Mouse (Mus musculus): Measurements from ENCODE around the gene Phf24.
"Not testable (repeated sequence)": the region's sequence is repeated elsewhere in the genome, so short reads cannot be mapped to it uniquely, and the experiment has no call there.

Phf24 gene

DNA sequence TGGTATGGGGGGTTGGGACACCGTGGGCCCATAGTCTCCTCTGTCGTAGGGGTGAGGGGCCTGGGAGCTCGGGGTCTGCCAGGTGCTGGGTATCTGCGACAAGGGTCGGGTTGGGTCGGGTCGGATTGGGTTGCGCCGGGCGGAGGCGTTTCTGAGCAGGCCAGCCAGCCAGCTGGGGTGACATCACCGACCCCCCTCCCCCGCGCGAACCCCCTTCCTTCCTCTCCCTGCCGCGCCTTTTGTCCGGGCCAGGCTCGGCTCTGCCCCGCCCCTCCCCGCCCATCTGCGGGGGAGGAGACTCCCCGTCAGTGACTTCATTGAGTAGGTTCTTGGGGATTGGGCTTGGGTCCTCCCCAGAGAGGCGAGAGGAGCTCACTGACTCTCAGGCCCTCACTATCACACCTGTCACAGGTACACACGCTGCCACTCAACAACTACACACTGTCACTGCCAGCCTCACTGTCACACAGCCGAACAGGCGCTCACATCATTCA, 33.7 kb downstream of the Phf24 start:
- peak; percentile 87 for DNase-seq (ENCODE audit: extremely low spot score)

DNA sequence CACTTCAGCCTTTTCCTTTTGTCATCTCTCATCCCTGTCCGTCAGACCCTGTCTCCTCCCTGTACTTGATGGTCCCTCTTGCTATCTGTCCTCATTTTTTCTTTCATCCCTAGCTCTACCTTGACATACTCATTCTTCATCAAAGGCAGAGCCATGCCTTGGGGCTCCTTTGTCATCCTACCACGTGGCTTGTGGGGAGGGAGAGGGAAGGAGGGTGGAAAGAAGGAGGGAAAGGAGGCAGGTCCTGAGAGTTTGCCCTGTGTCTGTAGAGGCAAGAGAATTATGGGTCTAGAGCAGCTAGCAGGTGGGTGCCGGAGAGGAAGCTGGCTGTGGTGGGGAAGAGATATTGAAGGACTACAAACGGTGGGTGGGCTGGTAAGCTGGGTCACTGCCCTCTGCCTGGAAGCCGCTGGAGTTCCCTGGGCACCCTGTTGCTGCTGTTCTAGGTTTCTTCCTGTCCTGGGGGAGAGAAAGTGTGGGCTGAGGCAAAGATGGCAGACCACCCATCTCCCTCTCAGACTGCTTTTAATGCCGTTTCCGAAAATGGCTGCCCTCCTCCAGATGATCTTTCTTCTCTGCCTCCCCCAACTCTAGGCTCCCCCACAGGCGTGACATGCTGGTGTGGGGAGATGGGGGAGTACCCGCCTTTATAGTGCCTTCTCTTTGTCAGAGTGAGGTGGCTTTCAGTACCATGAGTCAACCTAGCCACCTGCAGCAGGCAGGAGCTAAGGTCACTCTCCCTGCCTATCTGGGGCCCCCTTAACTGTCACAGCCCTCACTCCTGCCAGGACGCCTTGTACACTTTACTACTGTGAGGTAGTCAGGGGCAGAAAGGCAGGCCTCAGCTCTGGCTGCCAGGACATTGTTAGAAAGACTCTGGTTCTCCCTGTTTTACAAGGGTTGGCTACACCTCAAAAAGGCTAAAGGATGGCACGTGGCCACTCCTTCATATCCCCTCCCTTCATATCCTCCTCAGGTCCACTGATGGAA, 35.0 kb downstream of the Phf24 start:
- no peak for DNase-seq (ENCODE audit: extremely low spot score)

DNA sequence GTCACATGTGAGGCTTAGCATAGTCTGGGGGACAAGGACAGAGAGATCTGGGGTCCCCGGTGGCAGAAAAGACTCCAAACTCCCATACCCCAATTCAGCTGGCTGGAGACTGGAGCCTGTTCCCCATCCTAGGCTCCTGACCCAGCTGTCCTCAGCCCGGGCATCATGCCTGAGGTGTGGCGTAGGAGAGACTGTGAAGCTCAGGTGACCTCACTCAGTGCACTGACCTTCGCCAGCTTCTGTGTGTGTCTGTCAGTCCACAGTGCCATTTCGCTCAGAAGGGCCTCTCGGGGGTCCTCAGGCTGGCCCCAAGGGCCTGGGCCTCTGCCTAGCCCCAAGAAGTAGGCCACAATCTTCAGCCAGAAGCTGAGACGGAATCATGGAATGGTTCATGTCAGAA, 36.1 kb downstream of the Phf24 start:
- DNase-seq (ENCODE audit: extremely low spot score), result no peak

DNA sequence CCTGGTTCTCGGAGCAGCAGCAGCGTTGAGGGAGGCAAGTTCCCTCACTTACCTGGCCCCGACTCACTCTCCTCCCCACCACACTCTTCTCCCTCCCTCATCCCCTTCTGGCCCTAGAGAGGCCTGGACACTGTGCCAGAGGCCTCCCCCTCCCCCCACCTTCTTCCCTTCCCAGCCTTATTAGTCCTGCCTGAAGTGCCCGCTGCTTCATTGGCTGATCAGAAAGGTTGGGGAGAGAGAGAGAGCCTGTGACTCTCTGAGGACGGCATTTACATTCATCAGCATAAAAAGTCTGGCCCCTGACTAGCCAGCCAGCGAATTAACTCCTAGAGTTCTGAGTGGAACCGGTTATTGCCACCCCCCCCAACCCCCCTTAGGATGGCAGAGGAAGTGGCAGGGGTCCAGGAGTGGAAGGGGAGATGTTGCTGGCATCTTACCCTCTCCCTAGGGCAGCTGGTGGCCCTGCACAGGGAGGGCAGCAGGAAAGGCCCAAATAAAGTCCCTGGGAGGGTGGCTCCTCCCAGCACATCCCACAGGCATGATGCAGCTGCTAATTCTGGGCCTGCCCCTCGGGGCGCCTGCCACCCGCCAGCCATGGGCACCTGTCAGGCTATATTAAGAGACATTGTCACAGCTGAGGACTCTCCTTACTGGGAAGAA, 37.1 kb downstream of the Phf24 start:
- no peak for DNase-seq (ENCODE audit: extremely low spot score)

DNA sequence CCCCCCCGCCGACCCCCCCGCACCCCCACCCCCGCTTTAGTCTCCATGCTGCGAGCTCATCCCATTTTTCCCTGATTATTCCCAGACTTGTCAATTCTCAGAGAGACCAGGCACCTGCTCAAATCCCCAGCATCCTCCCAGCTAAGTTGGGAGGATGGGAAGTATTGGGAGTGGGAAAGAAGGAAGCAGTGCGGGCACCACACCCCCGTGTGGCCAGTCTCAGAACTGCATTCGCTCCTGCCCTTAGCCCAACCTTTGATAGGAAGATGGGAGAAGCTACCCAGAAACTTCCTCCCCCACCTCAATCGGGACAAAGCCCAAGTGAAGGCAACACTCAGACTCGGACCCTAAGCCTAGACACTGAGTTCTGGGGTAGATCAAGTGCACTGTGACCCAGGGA, 37.8 kb downstream of the Phf24 start:
- peak; percentile 68 for DNase-seq (ENCODE audit: extremely low spot score)

DNA sequence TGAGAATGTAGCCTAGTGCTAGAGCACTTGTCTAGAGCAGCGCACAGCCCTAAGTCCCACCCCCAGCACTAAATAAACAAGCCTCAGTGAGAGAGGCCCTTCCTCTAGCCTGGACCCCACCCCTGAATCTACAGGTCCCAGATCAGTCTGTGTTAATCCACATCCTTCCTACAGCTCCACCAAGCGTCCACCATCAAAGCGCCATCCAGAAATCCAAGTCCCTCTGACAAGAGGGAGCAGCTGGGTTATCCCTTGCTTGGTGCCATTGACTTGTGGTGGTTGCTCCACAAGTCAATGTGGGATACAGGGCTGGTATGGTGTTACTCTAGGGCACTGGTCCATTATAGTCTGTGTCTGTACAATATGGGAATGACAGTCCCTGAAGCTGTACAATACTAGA, 38.7 kb downstream of the Phf24 start:
- no peak for DNase-seq (ENCODE audit: extremely low spot score)

DNA sequence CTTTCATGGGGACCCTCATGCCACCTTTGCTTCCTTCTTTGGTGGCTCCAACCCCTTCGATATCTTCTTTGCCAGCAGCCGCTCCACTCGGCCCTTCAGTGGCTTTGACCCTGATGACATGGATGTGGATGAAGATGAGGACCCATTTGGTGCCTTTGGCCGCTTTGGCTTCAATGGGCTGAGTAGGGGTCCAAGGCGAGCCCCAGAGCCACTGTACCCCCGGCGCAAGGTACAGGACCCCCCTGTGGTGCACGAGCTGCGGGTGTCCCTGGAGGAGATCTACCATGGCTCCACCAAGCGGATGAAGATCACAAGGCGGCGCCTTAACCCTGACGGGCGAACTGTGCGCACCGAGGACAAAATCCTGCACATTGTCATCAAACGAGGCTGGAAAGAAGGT, 40.1 kb downstream of the Phf24 start:
- no peak for DNase-seq (ENCODE audit: extremely low spot score)

DNA sequence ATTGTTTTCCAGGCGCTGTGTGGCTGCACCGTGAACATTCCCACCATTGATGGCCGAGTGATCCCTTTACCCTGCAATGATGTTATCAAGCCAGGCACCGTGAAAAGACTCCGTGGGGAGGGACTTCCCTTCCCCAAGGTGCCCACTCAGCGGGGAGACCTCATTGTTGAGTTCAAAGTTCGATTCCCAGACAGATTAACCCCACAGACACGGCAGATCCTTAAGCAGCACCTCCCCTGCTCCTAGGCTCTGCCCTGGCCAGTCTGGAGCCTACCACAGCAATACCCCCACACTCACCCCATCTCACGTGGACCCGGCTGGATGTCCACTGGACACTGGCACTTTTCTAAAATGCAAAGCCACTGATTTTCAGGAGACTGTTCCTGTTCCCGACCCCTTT, 40.8 kb downstream of the Phf24 start:
- no peak for DNase-seq (ENCODE audit: extremely low spot score)

DNA sequence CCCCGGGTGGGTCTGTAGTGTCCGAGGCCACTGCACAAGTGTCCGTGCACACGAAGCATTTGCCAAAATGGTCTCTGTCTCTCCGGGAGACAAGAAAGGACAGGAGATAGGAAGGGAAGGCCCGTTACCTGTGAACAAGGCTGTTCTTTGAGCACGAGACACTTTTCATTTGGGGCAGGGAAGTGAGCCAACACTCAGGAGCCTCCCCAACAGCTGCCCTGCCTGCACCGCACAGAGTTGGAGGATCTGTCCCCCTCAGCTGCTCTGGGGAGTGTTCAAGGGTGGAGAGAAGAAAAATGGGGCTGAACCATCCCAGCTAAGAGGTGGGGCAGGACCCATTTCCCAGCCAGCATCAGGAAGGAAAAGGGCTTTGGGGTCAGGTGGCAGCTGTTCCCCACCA, 41.5 kb downstream of the Phf24 start:
- no peak for DNase-seq (ENCODE audit: extremely low spot score)

DNA sequence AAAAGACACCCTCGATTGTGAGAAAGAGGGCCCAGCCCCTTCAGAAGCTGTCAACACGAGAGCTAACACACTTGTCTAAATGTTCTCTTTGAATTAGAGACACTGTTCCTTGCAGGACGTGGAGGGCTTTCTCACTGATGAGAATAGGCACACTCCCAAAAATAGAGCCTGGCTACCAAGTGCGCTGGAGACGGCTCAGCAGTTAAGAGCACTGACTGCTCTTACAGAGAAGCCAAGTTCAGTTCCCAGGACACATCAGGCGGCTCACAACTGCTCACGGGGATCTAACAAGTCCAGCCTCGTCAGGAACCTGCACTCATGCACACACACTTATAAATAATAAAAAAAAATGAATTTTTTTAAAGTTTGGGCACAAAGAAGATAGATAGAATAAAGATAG, 42.5 kb downstream of the Phf24 start:
- DNase-seq (ENCODE audit: extremely low spot score), result no peak

DNA sequence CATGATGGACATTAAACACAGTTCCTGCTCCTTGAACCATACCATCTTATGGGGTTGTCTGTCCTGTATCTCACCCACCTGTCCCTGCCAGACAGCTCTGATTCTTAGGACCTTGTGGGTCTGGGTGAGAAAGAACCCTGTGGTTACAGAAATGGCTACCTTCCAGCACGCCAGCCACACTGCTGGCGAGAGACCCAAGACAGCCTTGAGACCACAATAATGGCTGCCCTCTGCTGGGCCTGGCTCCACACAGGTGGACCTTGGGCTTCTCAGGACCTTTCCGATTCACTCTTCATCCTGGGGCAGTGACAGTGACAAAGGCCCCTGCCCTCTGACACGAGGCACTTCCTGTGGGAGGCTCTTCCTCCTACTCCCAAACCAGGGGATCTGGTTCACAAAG, 42.9 kb downstream of the Phf24 start:
- no peak for DNase-seq (ENCODE audit: extremely low spot score)

DNA sequence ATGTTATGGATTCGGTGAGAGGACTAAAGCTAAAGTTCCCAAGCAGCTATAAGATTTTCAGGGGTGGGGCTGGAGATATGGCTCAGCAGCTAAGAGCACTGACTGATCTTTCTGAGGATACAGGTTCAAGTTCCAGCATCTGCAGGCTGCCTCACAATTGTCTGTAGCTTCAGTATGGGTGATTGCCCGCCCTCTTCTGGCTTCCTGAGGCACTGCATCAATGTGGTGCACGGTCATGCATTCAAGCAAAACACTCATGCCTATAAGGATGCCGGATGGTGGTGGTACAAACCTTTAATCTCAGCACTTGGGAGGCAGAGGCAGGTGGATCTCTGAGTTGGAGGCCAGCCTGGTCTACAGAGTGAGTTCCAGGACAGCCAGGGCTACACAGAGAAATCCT, 45.1 kb downstream of the Phf24 start:
- DNase-seq (ENCODE audit: extremely low spot score), result peak; percentile 52

DNA sequence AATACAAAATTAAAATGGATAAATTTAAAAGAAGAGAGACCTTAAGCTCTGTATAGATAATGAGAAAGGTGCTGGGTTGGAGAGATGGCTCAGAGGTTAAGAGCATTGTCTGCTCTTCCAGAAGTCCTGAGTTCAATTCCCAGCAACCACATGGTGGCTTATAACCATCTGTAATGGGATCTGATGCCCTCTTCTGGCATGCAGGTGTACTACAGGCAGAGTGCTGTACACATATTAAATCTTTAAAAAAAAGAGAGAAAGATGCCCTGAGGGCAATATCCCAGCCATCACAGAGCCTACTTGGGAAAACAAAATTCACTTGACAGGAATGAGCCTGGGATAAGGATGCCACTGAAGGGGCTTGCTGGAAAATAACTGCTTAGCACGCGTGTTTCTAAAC, 47.0 kb downstream of the Phf24 start:
- DNase-seq (ENCODE audit: extremely low spot score), result no peak

DNA sequence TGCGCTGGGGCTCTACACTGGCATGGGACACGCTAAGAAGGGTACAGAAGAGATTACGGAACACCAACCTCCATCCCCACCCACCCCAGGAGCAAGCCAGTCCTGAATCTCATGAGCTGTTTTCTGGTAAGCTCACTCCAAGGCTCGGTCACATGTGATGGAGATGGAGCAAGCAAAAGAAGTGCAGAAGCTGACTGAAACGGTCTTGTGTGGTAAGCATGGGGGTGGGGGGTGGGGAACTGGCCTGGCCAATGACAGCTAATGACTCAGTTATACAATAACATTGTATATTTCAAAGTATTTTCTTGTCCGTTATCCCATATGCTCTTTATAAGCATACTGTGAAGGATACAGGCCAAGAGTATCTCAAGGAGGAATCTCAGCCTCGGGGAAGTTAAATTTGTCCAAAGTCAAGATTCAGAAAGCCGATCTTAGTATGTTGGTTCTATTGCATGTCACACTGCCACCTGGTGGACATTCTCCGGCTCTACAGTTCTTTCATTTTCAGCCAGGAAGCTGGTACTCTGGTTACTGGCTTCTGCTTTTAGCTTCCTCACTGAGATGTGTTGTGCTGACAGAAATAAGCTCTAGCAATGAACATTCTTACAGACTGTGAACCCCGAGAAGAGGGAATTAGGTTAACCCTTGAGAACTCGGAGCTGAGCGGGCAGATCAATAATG, 48.7 kb downstream of the Phf24 start:
- DNase-seq (ENCODE audit: extremely low spot score), result peak; percentile 67

DNA sequence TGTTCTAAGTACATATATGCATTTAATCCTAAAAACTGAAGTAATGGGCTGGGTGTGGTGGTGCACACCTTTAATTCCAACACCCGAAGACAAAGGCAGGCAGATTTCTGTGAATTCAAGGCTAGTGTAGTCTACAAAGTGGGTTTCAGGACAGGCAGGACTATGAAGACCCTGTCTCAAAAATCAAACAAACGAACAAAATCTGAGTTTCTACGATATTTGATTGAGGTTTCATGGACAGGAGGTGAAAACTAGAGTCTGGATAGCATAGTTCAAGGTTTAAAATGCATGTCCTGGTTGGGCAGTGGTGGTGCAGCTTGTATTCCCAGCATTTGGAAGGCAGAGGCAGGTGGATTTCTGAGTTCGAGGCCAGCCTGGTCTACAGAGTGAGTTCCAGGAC, 52.8 kb downstream of the Phf24 start, which contains the start of gene 1700022I11Rik:
1700022I11Rik (plus strand) TSS at position 301 of the 400 bp plus-strand sequence.
- DNase-seq (ENCODE audit: extremely low spot score), result no peak

DNA sequence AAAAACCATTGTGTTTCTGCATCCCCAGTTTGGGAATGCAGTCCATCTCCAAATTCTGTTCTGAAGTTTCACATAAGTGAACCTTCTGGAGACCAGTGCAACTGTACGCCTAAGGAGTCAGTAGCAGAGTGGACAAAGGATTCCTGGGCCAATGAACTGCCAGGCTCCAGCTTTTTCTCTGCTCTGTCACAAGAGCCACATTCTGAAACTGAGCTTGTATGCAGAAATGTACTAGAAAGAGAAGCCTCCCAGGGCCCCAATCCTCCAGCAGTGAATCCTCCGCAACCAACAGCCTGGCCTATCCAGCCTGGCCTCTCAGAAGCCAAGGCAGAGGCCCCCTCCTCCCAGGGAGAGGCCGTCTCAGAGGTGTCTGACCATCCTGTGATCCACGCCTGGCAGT, 56.5 kb downstream of the Phf24 start:
- no peak for DNase-seq (ENCODE audit: extremely low spot score)

DNA sequence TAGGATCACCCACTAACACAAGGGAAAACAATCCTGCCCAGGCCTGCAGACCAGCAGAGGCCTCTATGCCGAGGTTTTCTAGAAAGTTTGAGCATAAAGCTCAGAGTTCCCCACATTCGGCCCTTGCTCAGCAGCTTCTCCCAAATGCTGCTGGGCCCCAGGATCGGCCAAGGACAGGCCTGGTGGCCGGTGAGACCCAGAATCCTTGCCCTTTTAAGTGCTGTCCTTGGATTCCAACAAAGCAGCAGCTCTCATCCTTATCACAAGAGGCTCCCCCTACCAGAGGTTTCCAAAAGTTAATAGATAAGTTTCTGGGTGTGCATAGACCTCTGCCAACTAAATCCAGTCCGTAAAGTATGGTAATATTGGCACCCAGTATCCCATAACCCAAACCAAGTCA, 57.4 kb downstream of the Phf24 start:
- no peak for DNase-seq (ENCODE audit: extremely low spot score)

DNA sequence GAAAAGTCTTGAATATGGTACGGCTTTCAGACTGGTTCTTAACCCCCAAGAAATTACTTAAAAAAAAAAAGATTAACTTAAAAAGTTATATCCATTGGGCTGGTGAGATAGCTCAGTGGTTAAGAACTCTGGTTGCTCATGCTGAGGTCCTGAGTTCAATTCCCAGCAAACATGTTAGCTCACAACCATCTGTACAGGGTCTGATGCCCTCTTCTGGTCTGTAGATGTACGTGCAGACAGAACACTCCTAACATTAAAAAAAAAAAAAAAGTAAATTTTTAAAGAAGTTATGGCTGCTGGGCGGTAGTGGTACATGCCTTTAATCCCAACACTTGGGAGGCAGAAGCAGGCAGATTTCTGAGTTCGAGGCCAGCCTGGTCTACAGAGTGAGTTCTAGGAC, 61.6 kb downstream of the Phf24 start:
- no peak for DNase-seq (ENCODE audit: extremely low spot score)

DNA sequence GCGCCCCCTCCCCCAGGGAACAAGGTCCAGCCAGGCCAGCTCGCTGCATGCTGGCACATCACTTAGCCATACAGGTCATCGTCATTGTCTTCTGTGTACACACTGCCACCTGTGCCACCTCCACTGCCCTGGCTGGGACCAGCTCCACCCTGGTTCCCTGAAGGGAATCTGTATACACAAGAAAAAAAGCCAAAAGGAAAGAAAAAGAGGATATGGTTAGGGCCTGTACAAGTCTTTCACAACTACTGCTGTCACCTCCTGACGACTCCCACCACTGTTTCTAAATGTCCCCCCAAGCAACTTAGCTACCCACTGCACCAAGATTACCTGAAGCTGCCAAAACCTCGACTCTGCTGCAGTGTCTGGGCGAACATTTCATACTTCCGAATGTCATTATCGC, 64.0 kb downstream of the Phf24 start:
- not testable (repeated sequence) for DNase-seq (ENCODE audit: extremely low spot score)

DNA sequence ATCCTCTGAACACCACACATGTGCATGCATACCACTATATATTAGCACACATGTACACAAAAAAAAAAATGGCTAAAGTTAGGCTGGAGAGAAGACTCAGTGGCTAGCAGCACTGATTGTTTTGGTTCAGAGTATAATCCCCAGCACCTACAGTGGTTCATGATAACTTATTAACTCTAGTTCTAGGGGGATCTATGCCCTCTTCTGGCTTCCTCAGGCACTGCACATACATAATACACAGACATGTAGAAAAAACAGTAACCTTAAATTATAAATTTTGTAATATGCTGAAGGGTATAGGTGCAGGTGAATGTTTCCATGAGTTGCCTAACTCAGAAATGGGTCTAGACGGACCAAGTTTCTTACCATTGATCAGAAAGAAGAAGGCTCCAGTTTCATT, 71.8 kb downstream of the Phf24 start:
- DNase-seq (ENCODE audit: extremely low spot score), result no peak
